Mouse (Mus musculus) heart, embryonic 13.5 days (tissue): ENCODE measurements around the gene Mrpl12. TPM values are rescaled to one million over a fixed set of nuclear protein-coding genes. Genes with fewer than 3 reads are reported as not detected.

Experiments used
- ATAC-seq: fragments of 200-750 bp; cut with Nextera tagmentation; 2 replicates; pipeline ENCODE4 v1.8.0; 2017; ENCODE audit warnings: moderate TSS enrichment; ENCODE audit not compliant: insufficient number of reproducible peaks, low FRiP score, low TSS enrichment; ENCODE audit errors: extremely low read depth
- H3K27ac ChIP-seq: fragments of 300-500 bp; sonication (generic); replicated peaks from 2 replicates; pipeline ENCODE4 v1.5.1; 2015; ENCODE audit warnings: moderate library complexity, mild to moderate bottlenecking, inconsistent platforms
- H3K27me3 ChIP-seq: fragments of 300-500 bp; sonication (generic); replicated peaks from 2 replicates; pipeline ENCODE4 v1.6.1; 2015; ENCODE audit warnings: mild to moderate bottlenecking, inconsistent platforms
- H3K36me3 ChIP-seq: fragments of 300-500 bp; sonication (generic); 2 replicates; pipeline ENCODE4 v1.6.1; 2015; ENCODE audit warnings: mild to moderate bottlenecking, inconsistent platforms
- H3K4me1 ChIP-seq: fragments of 300-500 bp; sonication (generic); 2 replicates; pipeline ENCODE4 v1.6.1; 2015; ENCODE audit warnings: inconsistent platforms
- H3K4me2 ChIP-seq: fragments of 300-500 bp; sonication (generic); 2 replicates; pipeline ENCODE4 v1.6.1; 2015; ENCODE audit warnings: inconsistent platforms, mild to moderate bottlenecking, moderate library complexity
- H3K4me3 ChIP-seq: fragments of 300-500 bp; sonication (generic); 2 replicates; pipeline ENCODE4 v1.5.1; 2015; ENCODE audit warnings: moderate library complexity, mild to moderate bottlenecking, inconsistent platforms
- H3K9ac ChIP-seq: fragments of 300-500 bp; sonication (generic); 2 replicates; pipeline ENCODE4 v1.6.1; 2015; ENCODE audit warnings: inconsistent platforms, mild to moderate bottlenecking, moderate library complexity
- H3K9me3 ChIP-seq: fragments of 300-500 bp; sonication (generic); 2 replicates; pipeline ENCODE4 v1.6.1; 2016; ENCODE audit warnings: inconsistent platforms
- WGBS: fragments of 180-500 bp; shearing (Covaris S2); methylation state at CpG from one replicate; pipeline ENCODE4 v1.1.7; 2015; ENCODE audit warnings: mixed read lengths; 5-methylcytosine and 5-hydroxymethylcytosine counted together
- polyA plus RNA-seq: library from polyadenylated mRNA; unstranded; fragments of >200 nt; fragmentation: Nextera tagmentation; extraction: Ambion mirVana; gene quantifications from 2 replicates; pipeline ENCODE4 v1.2.1, GENCODE M21; 2015

The Mrpl12 gene
- polyA plus RNA-seq: 212 and 228 TPM in 2 replicates

- peaks cover 82% of the 10 kb centered on the region for H3K36me3 ChIP-seq
- H3K9me3 ChIP-seq: no peaks in the 10 kb centered on the region
- H3K27me3 ChIP-seq: no peaks in the 10 kb centered on the region
- peak within 1 kb of the TSS; percentile 80 for H3K27ac ChIP-seq
- peak within 1 kb of the TSS; percentile 79 for H3K4me2 ChIP-seq
- peaks cover 26% of the 10 kb centered on the region for H3K4me1 ChIP-seq
- H3K9ac ChIP-seq: peak within 1 kb of the TSS; percentile 95
- H3K4me3 ChIP-seq: peak within 1 kb of the TSS; percentile 83
- peak; percentile 77; the same call in 1 of the 2 replicates for ATAC-seq
- WGBS: under 1% methylated on average over 60 of the region's 60 CpGs
Observed at GRCm38 (mm10) chr11:120484265-120484981, at the start of gene Mrpl12. TSS of gene Mrpl12 (plus strand) at chr11:120484613.

GRCm38 (mm10) chr11:120437152-120437856, 47.1 kb upstream of the Mrpl12 start, which contains the start of gene Nploc4:
TSS of gene Nploc4 (minus strand) at chr11:120437708.
- Histone ChIP-seq H3K9me3 (no peaks in the 10 kb centered on the region), H3K4me2 (peak within 1 kb of the TSS; percentile 83), H3K27ac (peak within 1 kb of the TSS; percentile 85), H3K36me3 (peaks cover 35% of the 10 kb centered on the region), H3K9ac (peak within 1 kb of the TSS; percentile 98), H3K4me3 (peak within 1 kb of the TSS; percentile 99), H3K27me3 (no peaks in the 10 kb centered on the region; the same call in 1 of the 2 replicates), H3K4me1 (peaks cover 19% of the 10 kb centered on the region)
- peak; percentile 74 for ATAC-seq
- under 1% methylated on average over 77 of the region's 77 CpGs for WGBS

- Histone ChIP-seq H3K4me3 (peak overlapping the region; percentile 99), H3K36me3 (peaks cover 29% of the 10 kb centered on the region), H3K9ac (peak overlapping the region; percentile 98), H3K4me2 (peak overlapping the region; percentile 83), H3K27ac (peak overlapping the region; percentile 85), H3K27me3 (no peaks in the 10 kb centered on the region; the same call in 1 of the 2 replicates), H3K4me1 (peaks cover 19% of the 10 kb centered on the region), H3K9me3 (no peaks in the 10 kb centered on the region)
- no peak for ATAC-seq
- 25% methylated on average over 12 of the region's 12 CpGs for WGBS
Observed at GRCm38 (mm10) chr11:120437857-120438385, 46.5 kb upstream of the Mrpl12 start.

- no peaks in the 10 kb centered on the region; the same call in 1 of the 2 replicates for H3K27me3 ChIP-seq
- H3K36me3 ChIP-seq: no peaks in the 10 kb centered on the region
- H3K9ac ChIP-seq: no peak within 1 kb of the TSS
- H3K4me2 ChIP-seq: no peak within 1 kb of the TSS
- no peak for ATAC-seq
- H3K4me1 ChIP-seq: 0 out of 2 replicates have a peak, but pooled peaks cover 7% of the 10 kb centered on the region
- no peak within 1 kb of the TSS for H3K4me3 ChIP-seq
- H3K27ac ChIP-seq: no peak within 1 kb of the TSS
- no peaks in the 10 kb centered on the region for H3K9me3 ChIP-seq
- 88% methylated on average over 3 of the region's 3 CpGs for WGBS
Observed at GRCm38 (mm10) chr11:120442344-120442743, 42.1 kb upstream of the Mrpl12 start, which contains the start of gene Tspan10. TSS of gene Tspan10 (plus strand) at chr11:120442644.

- Histone ChIP-seq H3K27ac (no peak overlapping the region), H3K9ac (no peak overlapping the region), H3K27me3 (no peaks in the 10 kb centered on the region; the same call in 1 of the 2 replicates), H3K4me2 (no peak overlapping the region), H3K36me3 (no peaks in the 10 kb centered on the region), H3K4me1 (0 out of 2 replicates have a peak, but pooled peaks cover 7% of the 10 kb centered on the region), H3K4me3 (no peak overlapping the region), H3K9me3 (no peaks in the 10 kb centered on the region)
- 85% methylated on average over 3 of the region's 3 CpGs for WGBS
- no peak for ATAC-seq
Observed at GRCm38 (mm10) chr11:120442765-120443280, 41.6 kb upstream of the Mrpl12 start.

- Histone ChIP-seq H3K36me3 (no peaks in the 10 kb centered on the region), H3K27ac (no peak overlapping the region), H3K4me2 (no peak overlapping the region), H3K27me3 (no peaks in the 10 kb centered on the region; the same call in 1 of the 2 replicates), H3K4me1 (0 out of 2 replicates have a peak, but pooled peaks cover 7% of the 10 kb centered on the region), H3K9ac (no peak overlapping the region), H3K4me3 (no peak overlapping the region), H3K9me3 (no peaks in the 10 kb centered on the region)
- no peak for ATAC-seq
- WGBS: 72% methylated on average over 6 of the region's 6 CpGs
Observed at GRCm38 (mm10) chr11:120444106-120444505, 40.3 kb upstream of the Mrpl12 start.

GRCm38 (mm10) chr11:120445475-120445874, 38.9 kb upstream of the Mrpl12 start:
- 46% methylated on average over 3 of the region's 3 CpGs for WGBS
- no peak for ATAC-seq

GRCm38 (mm10) chr11:120447179-120447578, 37.2 kb upstream of the Mrpl12 start:
- no peak overlapping the region for H3K4me2 ChIP-seq
- no peaks in the 10 kb centered on the region for H3K27me3 ChIP-seq
- H3K4me1 ChIP-seq: 0 out of 2 replicates have a peak, but pooled peaks cover 7% of the 10 kb centered on the region
- no peak overlapping the region for H3K9ac ChIP-seq
- no peak for ATAC-seq
- no peaks in the 10 kb centered on the region for H3K36me3 ChIP-seq
- no peak overlapping the region for H3K4me3 ChIP-seq
- 75% methylated on average over 7 of the region's 7 CpGs for WGBS
- H3K9me3 ChIP-seq: no peaks in the 10 kb centered on the region
- H3K27ac ChIP-seq: no peak overlapping the region

More at GRCm38 (mm10) chr11:120445475-120445874, 38.9 kb upstream of the Mrpl12 start:
- H3K9ac ChIP-seq: no peak overlapping the region
- H3K4me3 ChIP-seq: no peak overlapping the region
- no peaks in the 10 kb centered on the region for H3K9me3 ChIP-seq
- H3K4me1 ChIP-seq: 0 out of 2 replicates have a peak, but pooled peaks cover 7% of the 10 kb centered on the region
- no peak overlapping the region for H3K4me2 ChIP-seq
- no peak overlapping the region for H3K27ac ChIP-seq
- H3K36me3 ChIP-seq: no peaks in the 10 kb centered on the region
- H3K27me3 ChIP-seq: no peaks in the 10 kb centered on the region; the same call in 1 of the 2 replicates

- no peaks in the 10 kb centered on the region; the same call in 1 of the 2 replicates for H3K27me3 ChIP-seq
- WGBS: 68% methylated on average over 3 of the region's 3 CpGs
- no peaks in the 10 kb centered on the region for H3K9me3 ChIP-seq
- H3K36me3 ChIP-seq: peaks cover 12% of the 10 kb centered on the region
- H3K27ac ChIP-seq: no peak overlapping the region
- no peak overlapping the region for H3K9ac ChIP-seq
- H3K4me1 ChIP-seq: peaks cover 10% of the 10 kb centered on the region
- H3K4me2 ChIP-seq: no peak overlapping the region
- no peak for ATAC-seq
- H3K4me3 ChIP-seq: no peak overlapping the region
Observed at GRCm38 (mm10) chr11:120452246-120452645, 32.2 kb upstream of the Mrpl12 start.

- Histone ChIP-seq H3K4me3 (no peak within 1 kb of the TSS), H3K27ac (no peak within 1 kb of the TSS), H3K4me1 (peaks cover 14% of the 10 kb centered on the region), H3K36me3 (peaks cover 12% of the 10 kb centered on the region), H3K9ac (no peak within 1 kb of the TSS), H3K9me3 (no peaks in the 10 kb centered on the region), H3K27me3 (no peaks in the 10 kb centered on the region; the same call in 1 of the 2 replicates), H3K4me2 (no peak within 1 kb of the TSS)
- ATAC-seq: no peak
- WGBS: 75% methylated on average over 4 of the region's 4 CpGs
Observed at GRCm38 (mm10) chr11:120453306-120453705, 31.1 kb upstream of the Mrpl12 start, which contains the start of gene Pde6g. TSS of gene Pde6g (minus strand) at chr11:120453500.

- Histone ChIP-seq H3K4me1 (peaks cover 26% of the 10 kb centered on the region), H3K4me2 (no peak overlapping the region), H3K4me3 (no peak overlapping the region), H3K9ac (no peak overlapping the region), H3K36me3 (peaks cover 19% of the 10 kb centered on the region), H3K9me3 (no peaks in the 10 kb centered on the region), H3K27me3 (no peaks in the 10 kb centered on the region; the same call in 1 of the 2 replicates), H3K27ac (no peak overlapping the region)
- ATAC-seq: no peak
- WGBS: 92% methylated on average over 4 of the region's 4 CpGs
Observed at GRCm38 (mm10) chr11:120454965-120455364, 29.4 kb upstream of the Mrpl12 start.
